Mouse (Mus musculus) forebrain, embryonic 14.5 days (tissue): Measurements from ENCODE around the gene Apbb2. TPM values are rescaled to one million over a fixed set of nuclear protein-coding genes. Genes with fewer than 3 reads are reported as not detected.

Source experiments
- ATAC-seq: fragments of 200-750 bp; cut with Nextera tagmentation; 2 replicates; pipeline ENCODE4 v1.8.0; 2017; ENCODE audit warnings: mild to moderate bottlenecking, moderate library complexity
- DNase-seq: peaks from one replicate; pipeline ENCODE4 v3.0.0-alpha.2; 2015; ENCODE audit warnings: low spot score
- H3K27ac ChIP-seq: fragments of 300-500 bp; sonication (generic); 2 replicates; pipeline ENCODE4 v1.5.1; 2014; ENCODE audit warnings: low read depth, mild to moderate bottlenecking, control low read depth, low read length, moderate library complexity
- H3K27me3 ChIP-seq: fragments of 300-500 bp; sonication (generic); replicated peaks from 2 replicates; pipeline ENCODE4 v1.6.1; 2014; ENCODE audit warnings: low read length, control low read depth, mixed read lengths; ENCODE audit not compliant: control insufficient read depth, insufficient read depth
- H3K36me3 ChIP-seq: fragments of 300-500 bp; sonication (generic); 2 replicates; pipeline ENCODE4 v1.6.1; 2014; ENCODE audit warnings: low read length, control low read depth; ENCODE audit not compliant: control insufficient read depth, insufficient read depth
- H3K4me1 ChIP-seq: fragments of 300-500 bp; sonication (generic); 2 replicates; pipeline ENCODE4 v1.6.1; 2014; ENCODE audit warnings: antibody characterized with exemption, low read length, control low read depth; ENCODE audit not compliant: control insufficient read depth, insufficient read depth
- H3K4me2 ChIP-seq: fragments of 300-500 bp; sonication (generic); 2 replicates; pipeline ENCODE4 v1.6.1; 2014; ENCODE audit warnings: mild to moderate bottlenecking, control low read depth, low read length
- H3K4me3 ChIP-seq: fragments of 300-500 bp; sonication (generic); 2 replicates; pipeline ENCODE4 v1.5.1; 2014; ENCODE audit warnings: low read depth, low read length, control low read depth
- H3K9ac ChIP-seq: fragments of 300-500 bp; sonication (generic); 2 replicates; pipeline ENCODE4 v1.6.1; 2014; ENCODE audit warnings: mild to moderate bottlenecking, low read length, control low read depth, moderate library complexity
- H3K9me3 ChIP-seq: fragments of 300-500 bp; sonication (generic); replicated peaks from 2 replicates; pipeline ENCODE4 v1.6.1; 2016; ENCODE audit warnings: low read length, control low read depth, mixed read lengths; ENCODE audit not compliant: control insufficient read depth
- WGBS: fragments of 180-500 bp; shearing (Covaris S2); extraction: QIAGEN DNeasy Blood & Tissue Kit; methylation state at CpG from one replicate; pipeline ENCODE4 v1.1.7; 2014; 5-methylcytosine and 5-hydroxymethylcytosine counted together
- polyA plus RNA-seq: library from polyadenylated mRNA; unstranded; fragments of >200 nt; fragmentation: Nextera tagmentation; extraction: Ambion mirVana; gene quantifications from 2 replicates; pipeline ENCODE4 v1.2.1, GENCODE M21; 2014

Gene Apbb2
- 60.6 and 75.0 TPM in 2 replicates for polyA plus RNA-seq

GRCm38 (mm10) chr5:66618597-66618996 lies at the start of gene Apbb2:
Gene Apbb2, minus strand, starts transcription at chr5:66618784.
- peak; percentile 97 for DNase-seq
- WGBS, result under 1% methylated on average over 38 of the region's 39 CpGs
- Histone ChIP-seq H3K9ac (peak within 1 kb of the TSS; percentile 95), H3K27me3 (no peaks in the 10 kb centered on the region), H3K36me3 (no peaks in the 10 kb centered on the region), H3K9me3 (no peaks in the 10 kb centered on the region), H3K4me3 (peak within 1 kb of the TSS; percentile 86), H3K27ac (peak within 1 kb of the TSS; percentile 96), H3K4me2 (peak within 1 kb of the TSS; percentile 82), H3K4me1 (peaks cover 11% of the 10 kb centered on the region)
- peak; percentile 97 for ATAC-seq

- Histone ChIP-seq H3K4me3 (no peak overlapping the region), H3K9me3 (no peaks in the 10 kb centered on the region), H3K36me3 (no peaks in the 10 kb centered on the region), H3K27ac (no peak overlapping the region), H3K4me1 (no peaks in the 10 kb centered on the region), H3K9ac (no peak overlapping the region), H3K4me2 (no peak overlapping the region), H3K27me3 (no peaks in the 10 kb centered on the region)
- DNase-seq (peak; percentile 79), ATAC-seq (peak; percentile 91)
- 28% methylated on average over 5 of the region's 5 CpGs for WGBS
Measured at GRCm38 (mm10) chr5:66654220-66654619, 35.6 kb upstream of the Apbb2 start.

DNA sequence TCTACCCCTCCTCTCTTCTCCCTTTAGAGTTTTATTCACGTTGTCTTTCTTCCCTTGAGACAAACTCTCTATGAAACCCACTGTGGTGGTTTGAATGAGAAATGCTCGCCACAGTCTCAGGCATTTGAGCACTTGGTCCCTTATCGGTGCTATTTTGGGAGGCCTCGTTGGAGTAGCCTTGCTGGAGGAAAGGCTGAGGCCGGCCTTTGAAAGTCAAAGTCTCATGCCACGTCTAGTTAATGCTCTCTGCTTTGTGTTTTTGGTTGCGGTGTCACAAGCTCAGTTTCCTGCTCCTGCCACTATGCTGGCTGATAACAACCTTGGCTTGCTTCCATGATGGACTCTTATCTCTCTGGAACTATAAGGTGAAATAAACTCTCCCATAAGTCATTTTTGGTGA lies 28.9 kb upstream of the Apbb2 start:
- WGBS, result 65% methylated on average over 7 of the region's 7 CpGs
- no peak for ATAC-seq
- no peak overlapping the region for H3K4me2 ChIP-seq

GRCm38 (mm10) chr5:66643260-66643659 lies 24.7 kb upstream of the Apbb2 start:
- H3K9ac ChIP-seq, result no peak overlapping the region

More for the DNA sequence above, 28.9 kb upstream of the Apbb2 start:
- no peaks in the 10 kb centered on the region for H3K27me3 ChIP-seq
- H3K27ac ChIP-seq, result no peak overlapping the region
- DNase-seq, result no peak
- no peak overlapping the region for H3K4me3 ChIP-seq
- H3K4me1 ChIP-seq, result no peaks in the 10 kb centered on the region
- no peaks in the 10 kb centered on the region for H3K36me3 ChIP-seq
- no peaks in the 10 kb centered on the region for H3K9me3 ChIP-seq
- H3K9ac ChIP-seq, result no peak overlapping the region

GRCm38 (mm10) chr5:66642156-66642555 lies 23.6 kb upstream of the Apbb2 start:
- no peaks in the 10 kb centered on the region for H3K27me3 ChIP-seq
- no peak overlapping the region for H3K9ac ChIP-seq
- DNase-seq, result no peak
- no peaks in the 10 kb centered on the region for H3K36me3 ChIP-seq
- H3K4me1 ChIP-seq, result no peaks in the 10 kb centered on the region
- no peaks in the 10 kb centered on the region for H3K9me3 ChIP-seq
- no peak overlapping the region for H3K4me3 ChIP-seq
- 92% methylated on average over 4 of the region's 4 CpGs for WGBS
- no peak overlapping the region for H3K27ac ChIP-seq
- ATAC-seq, result no peak
- H3K4me2 ChIP-seq, result no peak overlapping the region

More at GRCm38 (mm10) chr5:66643260-66643659, 24.7 kb upstream of the Apbb2 start:
- no peak for ATAC-seq
- no peaks in the 10 kb centered on the region for H3K36me3 ChIP-seq
- no peak overlapping the region for H3K4me3 ChIP-seq
- DNase-seq, result no peak
- H3K27me3 ChIP-seq, result no peaks in the 10 kb centered on the region
- no peak overlapping the region for H3K4me2 ChIP-seq
- WGBS, result 93% methylated on average over 5 of the region's 5 CpGs
- no peaks in the 10 kb centered on the region for H3K4me1 ChIP-seq
- H3K9me3 ChIP-seq, result no peaks in the 10 kb centered on the region
- no peak overlapping the region for H3K27ac ChIP-seq

GRCm38 (mm10) chr5:66635459-66636079 lies 17.0 kb upstream of the Apbb2 start:
- Histone ChIP-seq H3K4me2 (no peak overlapping the region), H3K27me3 (no peaks in the 10 kb centered on the region), H3K27ac (no peak overlapping the region), H3K4me1 (0 out of 2 replicates have a peak, but pooled peaks cover 5% of the 10 kb centered on the region), H3K9ac (no peak overlapping the region), H3K4me3 (no peak overlapping the region), H3K9me3 (no peaks in the 10 kb centered on the region), H3K36me3 (no peaks in the 10 kb centered on the region)
- ATAC-seq (no peak), DNase-seq (peak; percentile 36)
- WGBS, result 22% methylated on average over 10 of the region's 10 CpGs

DNA sequence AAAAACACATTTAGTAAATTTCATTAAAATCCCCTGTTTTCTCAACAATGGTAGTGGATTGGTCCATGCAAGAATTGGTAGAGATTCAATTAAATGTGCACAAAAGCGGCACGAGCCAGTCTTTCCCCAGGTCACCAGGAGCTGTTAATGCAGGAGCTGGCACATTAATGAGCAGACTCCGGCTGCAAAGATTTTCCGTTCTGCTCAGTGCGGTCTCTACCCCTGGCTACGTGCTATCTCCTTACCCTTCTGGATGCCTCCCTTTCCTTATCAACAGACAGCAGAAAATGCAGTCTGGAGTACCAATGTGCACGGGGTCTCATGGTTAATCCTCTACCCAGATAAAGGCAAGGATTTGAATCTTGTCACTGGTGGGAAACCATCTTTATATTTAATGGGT lies 9.2 kb upstream of the Apbb2 start:
- Histone ChIP-seq H3K4me2 (no peak overlapping the region), H3K4me1 (no peaks in the 10 kb centered on the region), H3K27me3 (no peaks in the 10 kb centered on the region), H3K9ac (no peak overlapping the region), H3K9me3 (no peaks in the 10 kb centered on the region), H3K4me3 (no peak overlapping the region), H3K36me3 (no peaks in the 10 kb centered on the region), H3K27ac (no peak overlapping the region)
- peak; percentile 48 for DNase-seq
- 25% methylated on average over 7 of the region's 7 CpGs for WGBS
- peak; percentile 44; the same call in 1 of the 2 replicates for ATAC-seq

DNA sequence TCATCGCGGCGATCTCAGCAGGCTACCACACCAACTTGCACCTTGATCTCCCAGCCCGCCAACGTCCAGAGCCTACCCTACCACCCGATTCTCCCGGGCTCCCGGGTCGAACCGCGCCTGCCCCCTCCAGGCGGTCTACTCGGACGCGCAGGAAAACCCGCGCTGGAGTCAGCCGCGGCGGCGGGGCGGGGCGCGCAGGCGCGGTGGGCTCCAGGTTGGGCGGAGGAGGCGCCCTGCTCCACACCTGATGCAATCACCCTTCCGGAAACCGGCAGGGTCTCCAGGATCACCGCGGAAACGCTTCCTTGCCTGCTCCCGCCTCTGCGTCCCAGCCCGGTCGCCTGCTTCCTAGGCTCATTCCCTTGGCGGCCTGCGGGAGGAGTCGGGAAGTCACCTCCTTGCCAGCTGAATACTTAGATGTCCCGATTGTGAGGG lies 1.6 kb upstream of the Apbb2 start:
- Histone ChIP-seq H3K4me1 (peaks cover 11% of the 10 kb centered on the region), H3K9ac (peak overlapping the region; percentile 77), H3K36me3 (no peaks in the 10 kb centered on the region), H3K4me3 (peak overlapping the region; percentile 53), H3K4me2 (peak overlapping the region; percentile 75), H3K9me3 (no peaks in the 10 kb centered on the region), H3K27ac (peak overlapping the region; percentile 52), H3K27me3 (no peaks in the 10 kb centered on the region)
- WGBS, result under 1% methylated on average over 41 of the region's 41 CpGs
- ATAC-seq (peak; percentile 54), DNase-seq (peak; percentile 78)

DNA sequence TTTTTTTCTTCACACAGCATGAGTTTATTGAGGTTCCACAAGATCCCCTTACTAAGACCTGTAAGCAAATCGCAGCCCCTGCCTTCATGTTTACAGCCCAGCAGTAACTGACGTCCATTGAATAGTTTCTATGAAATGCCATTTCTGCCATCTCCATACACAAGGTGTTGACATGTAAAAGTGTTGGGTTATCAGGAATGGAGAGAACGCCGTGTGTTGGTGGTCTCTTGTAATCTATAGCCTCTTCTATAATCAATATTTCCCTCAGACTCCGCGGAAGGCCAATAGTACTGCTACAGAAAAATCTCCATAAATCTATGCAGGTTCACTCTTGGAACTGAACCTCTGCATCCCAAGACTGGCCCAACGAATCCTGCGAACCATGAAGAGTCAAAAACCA lies 1.1 kb upstream of the Apbb2 start:
- no peak for ATAC-seq
- H3K36me3 ChIP-seq, result no peaks in the 10 kb centered on the region
- H3K4me2 ChIP-seq, result peak overlapping the region; percentile 75
- no peaks in the 10 kb centered on the region for H3K9me3 ChIP-seq
- WGBS, result 42% methylated on average over 8 of the region's 8 CpGs
- 0 out of 2 replicates have a peak overlapping the region, but pooled peaks have one; percentile 52 for H3K27ac ChIP-seq
- peak overlapping the region; percentile 77 for H3K9ac ChIP-seq
- H3K27me3 ChIP-seq, result no peaks in the 10 kb centered on the region
- peaks cover 11% of the 10 kb centered on the region for H3K4me1 ChIP-seq
- H3K4me3 ChIP-seq, result peak overlapping the region; percentile 53
- DNase-seq, result no peak
